Mouse (Mus musculus): Measurements from ENCODE around the gene Rasa3. TPM values are rescaled to one million over a fixed set of nuclear protein-coding genes. Genes with fewer than 3 reads are reported as not detected.

Gene Rasa3
- total and polyA plus RNA-seq, 3 experiments, result 22.4 to 28.0 TPM; not detected in 1

DNA sequence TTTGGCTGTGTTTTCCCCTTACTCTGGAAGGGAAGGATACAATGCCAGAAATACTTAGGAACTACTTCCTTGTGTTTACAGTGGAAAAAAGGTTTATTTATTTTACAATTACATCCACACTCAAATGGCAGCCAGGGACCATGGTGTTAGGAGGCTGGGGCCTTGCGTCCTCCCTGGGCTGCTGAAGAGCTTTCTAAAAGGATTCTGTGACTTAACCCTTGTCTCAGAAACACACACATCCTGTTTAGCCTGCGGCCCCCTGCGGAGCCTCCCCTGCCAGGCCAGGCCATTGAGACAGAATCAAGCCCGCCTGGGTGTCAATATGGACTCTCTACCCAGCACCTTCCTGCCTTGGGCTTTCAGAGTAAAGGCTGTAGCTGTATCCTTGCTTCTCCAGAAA is 25.4 kb upstream of the Rasa3 start:
- Histone ChIP-seq H3K9ac (ENCODE audit: control insufficient read depth, low read depth, low read length, poor library complexity, severe bottlenecking) (no peak overlapping the region), H3K27ac (ENCODE audit: control insufficient read depth, low read depth, low read length) (no peak overlapping the region), H3K9me3 (replicated peaks; ENCODE audit: insufficient read depth, low read length) (no peaks in the 10 kb centered on the region), H3K27me3 (ENCODE audit: control insufficient read depth in 1 of 2, insufficient read depth in 2 of 2, low read length in 2 of 2) (peaks cover 0 to 1% of the 10 kb centered on the region in 2 experiments; a peak in 1 of 4 replicates), H3K4me1 (ENCODE audit: control insufficient read depth in 1 of 2, insufficient read depth in 2 of 2, low read length in 2 of 2) (peaks cover 0 to 23% of the 10 kb centered on the region in 2 experiments; a peak in 2 of 4 replicates), H3K79me2 (ENCODE audit: control insufficient read depth, insufficient read depth, low read length, poor library complexity) (no peaks in the 10 kb centered on the region), H3K36me3 (ENCODE audit: control insufficient read depth in 1 of 2, insufficient read depth in 2 of 2, low read length in 2 of 2) (peaks cover 0 to 12% of the 10 kb centered on the region in 2 experiments; a peak in 2 of 4 replicates), H3K4me3 (ENCODE audit: control insufficient read depth in 1 of 2, insufficient read depth in 1 of 2, low read depth in 2 of 2, low read length in 2 of 2) (no peak overlapping the region)
- no peak for DNase-seq (ENCODE audit: low read depth, low spot score)
- TF ChIP-seq HCFC1 (IDR thresholded peaks at IDR 0.05; ENCODE audit: low read depth, low read length) (no peak), MAZ (IDR thresholded peaks at IDR 0.05; ENCODE audit: low read depth, low read length) (no peak), CHD1 (IDR thresholded peaks at IDR 0.05; ENCODE audit: low read depth, low read length) (no peak), UBTF (IDR thresholded peaks at IDR 0.05; ENCODE audit: borderline replicate concordance, insufficient read depth, low read depth, low read length) (no peak), NELFE (IDR thresholded peaks at IDR 0.05; ENCODE audit: low read depth, low read length) (no peak), MXI1 (IDR thresholded peaks at IDR 0.05; ENCODE audit: low read depth, low read length) (no peak), GABPA (IDR thresholded peaks at IDR 0.05; ENCODE audit: low read depth, low read length) (no peak), USF1 (IDR thresholded peaks at IDR 0.05; ENCODE audit: low read depth, low read length) (no peak), POLR2AphosphoS5 (IDR thresholded peaks at IDR 0.05; ENCODE audit: borderline replicate concordance, low read depth, low read length) (no peak), ZNF384 (IDR thresholded peaks at IDR 0.05; ENCODE audit: low read depth, low read length) (no peak), USF2 (IDR thresholded peaks at IDR 0.05; ENCODE audit: borderline replicate concordance in 1 of 2, insufficient read depth in 1 of 2, low read depth in 1 of 2, low read length in 2 of 2) (no peak), TCF12 (IDR thresholded peaks at IDR 0.05; ENCODE audit: low read depth, low read length) (no peak), BHLHE40 (IDR thresholded peaks at IDR 0.05; ENCODE audit: borderline replicate concordance, low read depth, low read length) (no peak), POLR2AphosphoS2 (IDR thresholded peaks at IDR 0.05; ENCODE audit: low read length) (no peak)

DNA sequence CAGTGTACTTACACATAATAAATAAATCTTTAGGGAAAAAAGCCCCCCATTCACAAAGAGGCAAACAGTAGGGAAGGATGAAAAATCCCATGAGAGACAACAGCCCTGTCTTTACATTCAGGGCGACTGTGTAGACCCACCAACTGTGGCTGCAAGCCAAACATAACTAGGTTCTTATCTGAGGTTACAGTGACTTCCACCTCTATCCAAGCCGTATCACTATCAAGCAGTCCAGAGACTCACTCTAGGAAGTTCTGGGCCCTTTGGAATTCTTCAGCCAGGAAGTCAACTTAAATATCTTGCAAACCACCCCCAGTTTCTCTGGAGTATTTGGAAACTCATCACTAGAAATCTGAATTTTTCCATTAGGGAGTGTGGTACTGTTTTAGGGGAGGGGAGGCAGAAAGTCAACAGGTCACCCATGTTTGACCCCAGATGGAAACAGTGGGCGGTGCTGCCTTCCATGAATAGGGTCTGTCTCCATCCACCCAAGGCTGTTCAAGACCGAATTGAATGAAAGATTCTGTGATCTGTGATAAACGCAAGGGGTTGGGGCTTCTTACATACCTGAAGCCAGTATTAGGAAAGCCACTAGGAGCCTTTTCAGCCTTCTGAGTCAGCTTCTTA is 22.0 kb upstream of the Rasa3 start:
- Histone ChIP-seq H3K36me3 (ENCODE audit: control insufficient read depth in 1 of 2, insufficient read depth in 2 of 2, low read length in 2 of 2) (peaks cover 0 to 12% of the 10 kb centered on the region in 2 experiments; a peak in 2 of 4 replicates), H3K27ac (ENCODE audit: control insufficient read depth, low read depth, low read length) (no peak overlapping the region), H3K79me2 (ENCODE audit: control insufficient read depth, insufficient read depth, low read length, poor library complexity) (no peaks in the 10 kb centered on the region), H3K9ac (ENCODE audit: control insufficient read depth, low read depth, low read length, poor library complexity, severe bottlenecking) (no peak overlapping the region), H3K4me1 (ENCODE audit: control insufficient read depth in 1 of 2, insufficient read depth in 2 of 2, low read length in 2 of 2) (peaks cover 0 to 24% of the 10 kb centered on the region in 2 experiments; a peak in 2 of 4 replicates), H3K4me3 (ENCODE audit: control insufficient read depth in 1 of 2, insufficient read depth in 1 of 2, low read depth in 2 of 2, low read length in 2 of 2) (no peak overlapping the region), H3K27me3 (ENCODE audit: control insufficient read depth in 1 of 2, insufficient read depth in 2 of 2, low read length in 2 of 2) (0 out of 4 replicates have a peak, but pooled peaks cover 0 to 1% of the 10 kb centered on the region in 2 experiments), H3K9me3 (replicated peaks; ENCODE audit: insufficient read depth, low read length) (no peaks in the 10 kb centered on the region)
- TF ChIP-seq UBTF (IDR thresholded peaks at IDR 0.05; ENCODE audit: borderline replicate concordance, insufficient read depth, low read depth, low read length) (no peak), TAL1 (IDR thresholded peaks at IDR 0.05; ENCODE audit: low read length) (peak; percentile 74), TCF12 (IDR thresholded peaks at IDR 0.05; ENCODE audit: low read depth, low read length) (peak; percentile 85), SIN3A (IDR thresholded peaks at IDR 0.05; ENCODE audit: low read length) (0 out of 2 replicates have a peak, but pooled peaks have one; percentile 50), EP300 (IDR thresholded peaks at IDR 0.05; ENCODE audit: low read depth in 1 of 2, low read length in 2 of 2) (peak; percentile 82 to 88), GATA1 (IDR thresholded peaks at IDR 0.05; ENCODE audit: low read depth, low read length) (peak; percentile 89), ETS1 (IDR thresholded peaks at IDR 0.05; ENCODE audit: low read depth, low read length) (peak; percentile 62; the same call in 1 of the 2 replicates), E2F4 (IDR thresholded peaks at IDR 0.05; ENCODE audit: borderline replicate concordance, low read depth, low read length) (no peak), RCOR1 (IDR thresholded peaks at IDR 0.05; ENCODE audit: low read depth, low read length) (peak; percentile 86)
- DNase-seq (ENCODE audit: low read depth, low spot score), result peak; percentile 71

Data from MEL (cell line).